Mouse (Mus musculus) midbrain, embryonic 12.5 days (tissue): ENCODE data around the gene Zfp839. TPM values are rescaled to one million over a fixed set of nuclear protein-coding genes. Genes with fewer than 3 reads are reported as not detected.
A peak's percentile ranks its signal among the peaks of the same experiment; 100 is the strongest.

Experiments
- ATAC-seq: fragments of 200-750 bp; cut with Nextera tagmentation; 2 replicates; pipeline ENCODE4 v1.8.0; 2017; ENCODE audit warnings: low read depth, moderate TSS enrichment, moderate library complexity; ENCODE audit not compliant: low FRiP score
- H3K27ac ChIP-seq: fragments of 300-500 bp; sonication (generic); replicated peaks from 2 replicates; pipeline ENCODE4 v1.5.1; 2016; ENCODE audit warnings: mild to moderate bottlenecking
- H3K27me3 ChIP-seq: fragments of 300-500 bp; sonication (generic); 2 replicates; pipeline ENCODE4 v1.6.1; 2016; ENCODE audit warnings: mild to moderate bottlenecking
- H3K36me3 ChIP-seq: fragments of 300-500 bp; sonication (generic); 2 replicates; pipeline ENCODE4 v1.6.1; 2016
- H3K4me1 ChIP-seq: fragments of 300-500 bp; sonication (generic); 2 replicates; pipeline ENCODE4 v1.6.1; 2016
- H3K4me2 ChIP-seq: fragments of 300-500 bp; sonication (generic); replicated peaks from 2 replicates; pipeline ENCODE4 v1.6.1; 2016; ENCODE audit warnings: mild to moderate bottlenecking, moderate library complexity
- H3K4me3 ChIP-seq: fragments of 300-500 bp; sonication (generic); 2 replicates; pipeline ENCODE4 v1.5.1; 2016; ENCODE audit warnings: mild to moderate bottlenecking
- H3K9ac ChIP-seq: fragments of 300-500 bp; sonication (generic); replicated peaks from 2 replicates; pipeline ENCODE4 v1.6.1; 2016; ENCODE audit warnings: mild to moderate bottlenecking, moderate library complexity
- H3K9me3 ChIP-seq: fragments of 300-500 bp; sonication (generic); 2 replicates; pipeline ENCODE4 v1.6.1; 2016; ENCODE audit warnings: mild to moderate bottlenecking
- WGBS: fragments of 180-500 bp; shearing (Covaris S2); methylation state at CpG from one replicate; pipeline ENCODE4 v1.1.7; 2016; 5-methylcytosine and 5-hydroxymethylcytosine counted together
- polyA plus RNA-seq: library from polyadenylated mRNA; unstranded; fragments of >200 nt; fragmentation: Nextera tagmentation; extraction: Ambion mirVana; gene quantifications from 2 replicates; pipeline ENCODE4 v1.2.1, GENCODE M21; 2016

Gene Zfp839
- polyA plus RNA-seq, 1 experiment from 2014 or later: 3.9 TPM

GRCm38 (mm10) chr12:110889036-110890020 lies 39.3 kb downstream of the Zfp839 start, which contains the start of the genes Cinp and Tecpr2:
Gene Cinp (minus strand): TSS chr12:110889145.
Gene Tecpr2 (plus strand): TSS chr12:110889264.
- peak within 1 kb of the TSS; percentile 89 for H3K4me2 ChIP-seq
- under 1% methylated on average over 73 of the region's 74 CpGs for WGBS
- H3K9ac ChIP-seq: peak within 1 kb of the TSS; percentile 88

DNA sequence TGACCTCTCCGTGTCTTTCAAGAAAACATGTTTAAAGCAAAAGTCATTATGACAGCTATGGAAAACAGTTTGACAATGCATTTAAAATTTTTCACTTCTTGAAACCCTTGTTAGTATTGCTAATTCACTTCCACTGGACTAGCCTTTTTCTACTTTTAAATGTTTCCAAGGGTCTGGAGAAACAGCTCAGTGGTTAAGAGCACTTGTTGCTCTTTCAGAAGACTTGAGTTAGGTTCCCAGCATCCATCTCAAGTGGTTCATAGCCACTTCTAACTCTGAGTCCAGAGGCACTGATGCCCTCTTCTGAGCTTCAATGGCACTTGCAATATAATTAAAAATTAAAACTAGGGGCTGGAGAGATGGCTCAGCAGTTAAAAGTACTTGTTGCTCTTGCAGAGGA lies 41.8 kb downstream of the Zfp839 start:
- ATAC-seq: no peak
- H3K9ac ChIP-seq: no peak overlapping the region
- no peaks in the 10 kb centered on the region for H3K9me3 ChIP-seq
- H3K4me1 ChIP-seq: peaks cover 19% of the 10 kb centered on the region
- no peak overlapping the region for H3K27ac ChIP-seq
- no peak overlapping the region for H3K4me2 ChIP-seq
- no peaks in the 10 kb centered on the region for H3K27me3 ChIP-seq
- H3K4me3 ChIP-seq: no peak overlapping the region
- no peaks in the 10 kb centered on the region for H3K36me3 ChIP-seq
- WGBS: 95% methylated on average over 1 of the region's 1 CpGs

More at GRCm38 (mm10) chr12:110889036-110890020, 39.3 kb downstream of the Zfp839 start, which contains the start of the genes Cinp and Tecpr2:
- Histone ChIP-seq H3K27me3 (no peaks in the 10 kb centered on the region), H3K27ac (peak within 1 kb of the TSS; percentile 93), H3K9me3 (no peaks in the 10 kb centered on the region), H3K36me3 (no peaks in the 10 kb centered on the region), H3K4me3 (peak within 1 kb of the TSS; percentile 90), H3K4me1 (peaks cover 19% of the 10 kb centered on the region)
- ATAC-seq: peak; percentile 100

- no peaks in the 10 kb centered on the region for H3K27me3 ChIP-seq
- no peaks in the 10 kb centered on the region for H3K36me3 ChIP-seq
- H3K9ac ChIP-seq: no peak overlapping the region
- no peak overlapping the region for H3K4me2 ChIP-seq
- no peak overlapping the region for H3K27ac ChIP-seq
- no peaks in the 10 kb centered on the region for H3K4me1 ChIP-seq
- H3K4me3 ChIP-seq: no peak overlapping the region
- WGBS: 87% methylated on average over 4 of the region's 4 CpGs
- no peaks in the 10 kb centered on the region for H3K9me3 ChIP-seq
- no peak for ATAC-seq
Observed at GRCm38 (mm10) chr12:110902106-110902505, 52.1 kb downstream of the Zfp839 start.

- Histone ChIP-seq H3K4me1 (no peaks in the 10 kb centered on the region), H3K4me2 (no peak overlapping the region), H3K27me3 (no peaks in the 10 kb centered on the region), H3K27ac (no peak overlapping the region), H3K9ac (no peak overlapping the region), H3K9me3 (no peaks in the 10 kb centered on the region), H3K36me3 (no peaks in the 10 kb centered on the region), H3K4me3 (no peak overlapping the region)
- no peak for ATAC-seq
- WGBS: 92% methylated on average over 2 of the region's 2 CpGs
Observed at GRCm38 (mm10) chr12:110903536-110903935, 53.5 kb downstream of the Zfp839 start.

GRCm38 (mm10) chr12:110907845-110908244 lies 57.8 kb downstream of the Zfp839 start:
- no peaks in the 10 kb centered on the region for H3K36me3 ChIP-seq

DNA sequence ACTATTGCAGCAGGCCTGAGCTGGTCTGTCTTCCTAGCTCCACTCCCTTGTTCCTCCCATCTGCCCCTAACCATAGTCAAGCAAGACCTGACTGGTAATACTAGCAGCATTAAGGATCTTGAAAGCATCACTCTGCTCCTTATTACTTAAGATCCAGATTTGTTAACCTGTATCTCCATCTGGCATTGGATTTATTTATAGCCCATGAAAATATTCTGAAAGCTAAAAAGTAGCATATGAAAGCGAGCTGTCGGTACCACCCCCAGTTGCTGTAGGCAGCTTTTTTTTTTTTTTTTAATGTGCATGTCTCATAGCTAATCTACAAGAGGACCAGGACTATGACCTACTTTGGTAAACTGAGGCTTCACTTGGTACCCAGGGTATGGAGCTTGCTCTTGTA lies 59.9 kb downstream of the Zfp839 start:
- Histone ChIP-seq H3K9ac (no peak overlapping the region), H3K9me3 (no peaks in the 10 kb centered on the region), H3K4me2 (no peak overlapping the region), H3K36me3 (peaks cover 6% of the 10 kb centered on the region; the same call in 1 of the 2 replicates), H3K27ac (no peak overlapping the region), H3K27me3 (no peaks in the 10 kb centered on the region), H3K4me3 (no peak overlapping the region), H3K4me1 (no peaks in the 10 kb centered on the region)
- 98% methylated on average over 2 of the region's 2 CpGs for WGBS
- ATAC-seq: no peak

More at GRCm38 (mm10) chr12:110907845-110908244, 57.8 kb downstream of the Zfp839 start:
- H3K4me1 ChIP-seq: no peaks in the 10 kb centered on the region
- H3K4me2 ChIP-seq: no peak overlapping the region
- no peak overlapping the region for H3K9ac ChIP-seq
- no peak for ATAC-seq
- no peaks in the 10 kb centered on the region for H3K9me3 ChIP-seq
- H3K27ac ChIP-seq: no peak overlapping the region
- no peaks in the 10 kb centered on the region for H3K27me3 ChIP-seq
- 91% methylated on average over 3 of the region's 3 CpGs for WGBS
- H3K4me3 ChIP-seq: no peak overlapping the region

DNA sequence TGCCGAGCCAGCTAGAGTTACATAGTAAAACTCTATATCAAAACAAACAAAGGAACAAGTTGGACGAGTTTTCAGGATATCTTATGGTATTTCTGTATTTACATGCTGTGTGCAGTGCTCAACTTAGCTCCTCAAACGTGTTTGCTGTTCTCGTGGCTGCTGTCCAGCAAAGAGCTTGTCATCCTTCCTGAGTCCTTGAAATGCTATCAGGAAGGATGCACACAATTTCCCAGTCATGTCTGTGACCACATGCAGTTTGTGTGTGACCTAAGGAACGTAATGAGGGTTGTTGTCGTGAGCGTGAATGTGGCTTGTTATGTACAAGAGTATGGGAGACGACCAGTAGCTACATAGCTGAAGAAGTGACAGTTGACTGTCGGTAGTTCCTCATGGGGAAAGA lies 65.7 kb downstream of the Zfp839 start:
- Histone ChIP-seq H3K27ac (no peak overlapping the region), H3K9ac (no peak overlapping the region), H3K4me3 (no peak overlapping the region), H3K36me3 (peaks cover 46% of the 10 kb centered on the region), H3K27me3 (no peaks in the 10 kb centered on the region), H3K4me1 (no peaks in the 10 kb centered on the region), H3K9me3 (no peaks in the 10 kb centered on the region), H3K4me2 (no peak overlapping the region)
- ATAC-seq: no peak
- 89% methylated on average over 9 of the region's 9 CpGs for WGBS

Other genes with a start within 250 kb of the Zfp839 start
- 94.7 and 99.4 TPM in 2 replicates for gene Dync1h1, start 248.8 kb upstream of the Zfp839 start, polyA plus RNA-seq
- gene 1700001K19Rik, start 167.6 kb upstream of the Zfp839 start, polyA plus RNA-seq: not detected in 2 replicates
- 1,236 and 1,324 TPM in 2 replicates for gene Hsp90aa1, start 147.5 kb upstream of the Zfp839 start, polyA plus RNA-seq
- 32.1 and 32.6 TPM in 2 replicates for gene Wdr20, start 112.3 kb upstream of the Zfp839 start, polyA plus RNA-seq
- gene Mok, start 9.3 kb upstream of the Zfp839 start, polyA plus RNA-seq: 11.1 and 13.2 TPM in 2 replicates
- gene Cinp, start 38.9 kb downstream of the Zfp839 start, polyA plus RNA-seq: 58.5 and 72.6 TPM in 2 replicates
- gene Tecpr2, start 39.0 kb downstream of the Zfp839 start, polyA plus RNA-seq: 7.5 and 8.4 TPM in 2 replicates
- 11.7 and 11.8 TPM in 2 replicates for gene Ankrd9, start 128.8 kb downstream of the Zfp839 start, polyA plus RNA-seq
- 8.4 and 8.5 TPM in 2 replicates for gene Rcor1, start 189.1 kb downstream of the Zfp839 start, polyA plus RNA-seq